Mouse (Mus musculus): ENCODE measurements around the gene Ror1. TPM values are rescaled to one million over a fixed set of nuclear protein-coding genes. Genes with fewer than 3 reads are reported as not detected.

The Ror1 gene
- polyA plus RNA-seq, 1 experiment from 2014 or later, result 6.9 TPM

- DNase-seq (ENCODE audit: low spot score) (no peak), ATAC-seq (ENCODE audit: insufficient read depth, low FRiP score, low TSS enrichment) (no peak)
- WGBS, result 64% methylated on average over 2 of the region's 2 CpGs
- no peaks in the 10 kb centered on the region for H3K4me1 ChIP-seq (ENCODE audit: control insufficient read depth, insufficient read depth, low read length)
- H3K27me3 ChIP-seq (ENCODE audit: control insufficient read depth, insufficient read depth, low read length), result no peaks in the 10 kb centered on the region
- no peaks in the 10 kb centered on the region for H3K9me3 ChIP-seq (ENCODE audit: control insufficient read depth, low read length)
- no peak overlapping the region for H3K27ac ChIP-seq (ENCODE audit: low read depth, low read length)
- no peak overlapping the region for H3K4me3 ChIP-seq (ENCODE audit: low read depth, low read length)
- H3K4me2 ChIP-seq (ENCODE audit: low read depth), result no peak overlapping the region
- H3K9ac ChIP-seq (ENCODE audit: low read length), result no peak overlapping the region
- no peaks in the 10 kb centered on the region for H3K36me3 ChIP-seq (ENCODE audit: control insufficient read depth, insufficient read depth, low read length)
These were observed 155.7 kb downstream of the Ror1 start for GRCm38 (mm10) chr4:100251270-100251669.

- H3K9me3 ChIP-seq (ENCODE audit: control insufficient read depth, low read length), result no peaks in the 10 kb centered on the region
- DNase-seq (ENCODE audit: low spot score), result no peak
- H3K4me2 ChIP-seq (ENCODE audit: low read depth), result no peak overlapping the region
- no peak overlapping the region for H3K4me3 ChIP-seq (ENCODE audit: low read depth, low read length)
- H3K27ac ChIP-seq (ENCODE audit: low read depth, low read length), result no peak overlapping the region
- H3K27me3 ChIP-seq (ENCODE audit: control insufficient read depth, insufficient read depth, low read length), result no peaks in the 10 kb centered on the region
- 39% methylated on average over 1 of the region's 1 CpGs for WGBS
- H3K36me3 ChIP-seq (ENCODE audit: control insufficient read depth, insufficient read depth, low read length), result no peaks in the 10 kb centered on the region
- H3K4me1 ChIP-seq (ENCODE audit: control insufficient read depth, insufficient read depth, low read length), result no peaks in the 10 kb centered on the region
- no peak overlapping the region for H3K9ac ChIP-seq (ENCODE audit: low read length)
- no peak for ATAC-seq (ENCODE audit: insufficient read depth, low FRiP score, low TSS enrichment)
These were observed 156.5 kb downstream of the Ror1 start for GRCm38 (mm10) chr4:100252050-100252449.

GRCm38 (mm10) chr4:100252646-100253045, 157.1 kb downstream of the Ror1 start:
- WGBS, result 75% methylated on average over 10 of the region's 10 CpGs
- no peak overlapping the region for H3K9ac ChIP-seq (ENCODE audit: low read length)

GRCm38 (mm10) chr4:100253401-100253800, 157.8 kb downstream of the Ror1 start:
- H3K9me3 ChIP-seq (ENCODE audit: control insufficient read depth, low read length), result no peaks in the 10 kb centered on the region
- no peak overlapping the region for H3K9ac ChIP-seq (ENCODE audit: low read length)
- H3K36me3 ChIP-seq (ENCODE audit: control insufficient read depth, insufficient read depth, low read length), result no peaks in the 10 kb centered on the region
- ATAC-seq (ENCODE audit: insufficient read depth, low FRiP score, low TSS enrichment) (no peak), DNase-seq (ENCODE audit: low spot score) (no peak)
- no peak overlapping the region for H3K27ac ChIP-seq (ENCODE audit: low read depth, low read length)
- no peak overlapping the region for H3K4me2 ChIP-seq (ENCODE audit: low read depth)
- no peak overlapping the region for H3K4me3 ChIP-seq (ENCODE audit: low read depth, low read length)
- H3K27me3 ChIP-seq (ENCODE audit: control insufficient read depth, insufficient read depth, low read length), result no peaks in the 10 kb centered on the region
- H3K4me1 ChIP-seq (ENCODE audit: control insufficient read depth, insufficient read depth, low read length), result no peaks in the 10 kb centered on the region
- WGBS, result 76% methylated on average over 9 of the region's 9 CpGs

More at GRCm38 (mm10) chr4:100252646-100253045, 157.1 kb downstream of the Ror1 start:
- H3K27ac ChIP-seq (ENCODE audit: low read depth, low read length), result no peak overlapping the region
- no peak for DNase-seq (ENCODE audit: low spot score)
- no peak overlapping the region for H3K4me3 ChIP-seq (ENCODE audit: low read depth, low read length)
- H3K4me1 ChIP-seq (ENCODE audit: control insufficient read depth, insufficient read depth, low read length), result no peaks in the 10 kb centered on the region
- no peaks in the 10 kb centered on the region for H3K27me3 ChIP-seq (ENCODE audit: control insufficient read depth, insufficient read depth, low read length)
- H3K9me3 ChIP-seq (ENCODE audit: control insufficient read depth, low read length), result no peaks in the 10 kb centered on the region
- no peaks in the 10 kb centered on the region for H3K36me3 ChIP-seq (ENCODE audit: control insufficient read depth, insufficient read depth, low read length)
- no peak overlapping the region for H3K4me2 ChIP-seq (ENCODE audit: low read depth)
- no peak for ATAC-seq (ENCODE audit: insufficient read depth, low FRiP score, low TSS enrichment)

GRCm38 (mm10) chr4:100253831-100254230, 158.2 kb downstream of the Ror1 start:
- H3K4me3 ChIP-seq (ENCODE audit: low read depth, low read length), result no peak overlapping the region
- no peaks in the 10 kb centered on the region for H3K4me1 ChIP-seq (ENCODE audit: control insufficient read depth, insufficient read depth, low read length)
- no peak overlapping the region for H3K27ac ChIP-seq (ENCODE audit: low read depth, low read length)
- no peaks in the 10 kb centered on the region for H3K36me3 ChIP-seq (ENCODE audit: control insufficient read depth, insufficient read depth, low read length)
- H3K9me3 ChIP-seq (ENCODE audit: control insufficient read depth, low read length), result no peaks in the 10 kb centered on the region
- ATAC-seq (ENCODE audit: insufficient read depth, low FRiP score, low TSS enrichment), result no peak
- H3K27me3 ChIP-seq (ENCODE audit: control insufficient read depth, insufficient read depth, low read length), result no peaks in the 10 kb centered on the region
- WGBS, result 63% methylated on average over 7 of the region's 7 CpGs
- H3K4me2 ChIP-seq (ENCODE audit: low read depth), result no peak overlapping the region
- no peak for DNase-seq (ENCODE audit: low spot score)
- H3K9ac ChIP-seq (ENCODE audit: low read length), result no peak overlapping the region

GRCm38 (mm10) chr4:100258462-100258861, 162.9 kb downstream of the Ror1 start:
- WGBS, result 83% methylated on average over 5 of the region's 5 CpGs
- ATAC-seq (ENCODE audit: insufficient read depth, low FRiP score, low TSS enrichment), result no peak

GRCm38 (mm10) chr4:100263917-100264316, 168.3 kb downstream of the Ror1 start:
- no peak overlapping the region for H3K4me3 ChIP-seq (ENCODE audit: low read depth, low read length)
- no peak overlapping the region for H3K9ac ChIP-seq (ENCODE audit: low read length)
- no peaks in the 10 kb centered on the region for H3K36me3 ChIP-seq (ENCODE audit: control insufficient read depth, insufficient read depth, low read length)
- no peak for DNase-seq (ENCODE audit: low spot score)
- no peak overlapping the region for H3K4me2 ChIP-seq (ENCODE audit: low read depth)
- no peaks in the 10 kb centered on the region for H3K27me3 ChIP-seq (ENCODE audit: control insufficient read depth, insufficient read depth, low read length)
- no peaks in the 10 kb centered on the region for H3K9me3 ChIP-seq (ENCODE audit: control insufficient read depth, low read length)
- no peak overlapping the region for H3K27ac ChIP-seq (ENCODE audit: low read depth, low read length)
- no peaks in the 10 kb centered on the region for H3K4me1 ChIP-seq (ENCODE audit: control insufficient read depth, insufficient read depth, low read length)
- no peak for ATAC-seq (ENCODE audit: insufficient read depth, low FRiP score, low TSS enrichment)
- WGBS, result 96% methylated on average over 1 of the region's 1 CpGs

More at GRCm38 (mm10) chr4:100258462-100258861, 162.9 kb downstream of the Ror1 start:
- no peak overlapping the region for H3K4me2 ChIP-seq (ENCODE audit: low read depth)
- no peaks in the 10 kb centered on the region for H3K9me3 ChIP-seq (ENCODE audit: control insufficient read depth, low read length)
- no peaks in the 10 kb centered on the region for H3K36me3 ChIP-seq (ENCODE audit: control insufficient read depth, insufficient read depth, low read length)
- H3K4me1 ChIP-seq (ENCODE audit: control insufficient read depth, insufficient read depth, low read length), result no peaks in the 10 kb centered on the region
- no peaks in the 10 kb centered on the region for H3K27me3 ChIP-seq (ENCODE audit: control insufficient read depth, insufficient read depth, low read length)
- DNase-seq (ENCODE audit: low spot score), result no peak
- no peak overlapping the region for H3K27ac ChIP-seq (ENCODE audit: low read depth, low read length)
- no peak overlapping the region for H3K4me3 ChIP-seq (ENCODE audit: low read depth, low read length)
- no peak overlapping the region for H3K9ac ChIP-seq (ENCODE audit: low read length)

- Histone ChIP-seq H3K4me2 (ENCODE audit: low read depth) (no peak overlapping the region), H3K9ac (ENCODE audit: low read length) (no peak overlapping the region), H3K27me3 (ENCODE audit: control insufficient read depth, insufficient read depth, low read length) (no peaks in the 10 kb centered on the region), H3K4me1 (ENCODE audit: control insufficient read depth, insufficient read depth, low read length) (no peaks in the 10 kb centered on the region), H3K36me3 (ENCODE audit: control insufficient read depth, insufficient read depth, low read length) (no peaks in the 10 kb centered on the region), H3K27ac (ENCODE audit: low read depth, low read length) (no peak overlapping the region), H3K9me3 (ENCODE audit: control insufficient read depth, low read length) (no peaks in the 10 kb centered on the region), H3K4me3 (ENCODE audit: low read depth, low read length) (no peak overlapping the region)
- ATAC-seq (ENCODE audit: insufficient read depth, low FRiP score, low TSS enrichment), result no peak
- no peak for DNase-seq (ENCODE audit: low spot score)
- 83% methylated on average over 10 of the region's 10 CpGs for WGBS
These were observed 175.6 kb downstream of the Ror1 start for GRCm38 (mm10) chr4:100271059-100271735.

GRCm38 (mm10) chr4:100271736-100272127, 176.1 kb downstream of the Ror1 start:
- Histone ChIP-seq H3K9me3 (ENCODE audit: control insufficient read depth, low read length) (no peaks in the 10 kb centered on the region), H3K36me3 (ENCODE audit: control insufficient read depth, insufficient read depth, low read length) (no peaks in the 10 kb centered on the region), H3K4me2 (ENCODE audit: low read depth) (no peak overlapping the region), H3K27ac (ENCODE audit: low read depth, low read length) (no peak overlapping the region), H3K4me1 (ENCODE audit: control insufficient read depth, insufficient read depth, low read length) (no peaks in the 10 kb centered on the region), H3K4me3 (ENCODE audit: low read depth, low read length) (no peak overlapping the region), H3K27me3 (ENCODE audit: control insufficient read depth, insufficient read depth, low read length) (no peaks in the 10 kb centered on the region), H3K9ac (ENCODE audit: low read length) (no peak overlapping the region)
- ATAC-seq (ENCODE audit: insufficient read depth, low FRiP score, low TSS enrichment) (no peak), DNase-seq (ENCODE audit: low spot score) (no peak)
- WGBS, result 79% methylated on average over 6 of the region's 6 CpGs

All from neural tube, embryonic 11.5 days (tissue).